Mouse (Mus musculus) stomach, postnatal 0 days (tissue): ENCODE measurements around the gene Tor2a. TPM values are rescaled to one million over a fixed set of nuclear protein-coding genes. Genes with fewer than 3 reads are reported as not detected.

ENCODE experiments used
- ATAC-seq: fragments of 200-750 bp; cut with Nextera tagmentation; 2 replicates; pipeline ENCODE4 v1.8.0; 2017; ENCODE audit not compliant: low FRiP score, low TSS enrichment
- DNase-seq: peaks from one replicate; pipeline ENCODE4 v3.0.0-alpha.2; 2016; ENCODE audit warnings: low spot score
- H3K27ac ChIP-seq: fragments of 300-500 bp; sonication (generic); replicated peaks from 2 replicates; pipeline ENCODE4 v1.5.1; 2014; ENCODE audit warnings: mild to moderate bottlenecking, control low read depth
- H3K27me3 ChIP-seq: fragments of 300-500 bp; sonication (generic); 2 replicates; pipeline ENCODE4 v1.6.1; 2014; ENCODE audit warnings: low read length; ENCODE audit not compliant: control insufficient read depth, insufficient read depth
- H3K36me3 ChIP-seq: fragments of 300-500 bp; sonication (generic); 2 replicates; pipeline ENCODE4 v1.6.1; 2014; ENCODE audit warnings: low read length, mixed read lengths; ENCODE audit not compliant: control insufficient read depth, insufficient read depth
- H3K4me1 ChIP-seq: fragments of 300-500 bp; sonication (generic); replicated peaks from 2 replicates; pipeline ENCODE4 v1.6.1; 2014; ENCODE audit warnings: antibody characterized with exemption; ENCODE audit not compliant: control insufficient read depth, insufficient read depth
- H3K4me2 ChIP-seq: fragments of 300-500 bp; sonication (generic); replicated peaks from 2 replicates; pipeline ENCODE4 v1.6.1; 2014; ENCODE audit warnings: low read depth, mild to moderate bottlenecking, control low read depth, moderate library complexity
- H3K4me3 ChIP-seq: fragments of 300-500 bp; sonication (generic); 2 replicates; pipeline ENCODE4 v1.5.1; 2014; ENCODE audit warnings: low read depth, low read length, control low read depth
- H3K9ac ChIP-seq: fragments of 300-500 bp; sonication (generic); 2 replicates; pipeline ENCODE4 v1.6.1; 2014; ENCODE audit warnings: mild to moderate bottlenecking, low read length, control low read depth, mixed read lengths
- H3K9me3 ChIP-seq: fragments of 300-500 bp; sonication (generic); 2 replicates; pipeline ENCODE4 v1.6.1; 2016; ENCODE audit warnings: low read length; ENCODE audit not compliant: control insufficient read depth
- CTCF ChIP-seq: IDR thresholded peaks from 2 replicates; pipeline ENCODE4 v1.5.1; 2016; ENCODE audit warnings: antibody characterized with exemption, low read depth, mild to moderate bottlenecking, moderate library complexity
- EP300 ChIP-seq: optimal IDR thresholded peaks from 2 replicates; pipeline ENCODE3; 2016; ENCODE audit warnings: antibody characterized with exemption
- WGBS: fragments of 180-500 bp; shearing (Covaris S2); extraction: QIAGEN DNeasy Blood & Tissue Kit; methylation state at CpG from one replicate; pipeline ENCODE4 v1.1.7; 2014; 5-methylcytosine and 5-hydroxymethylcytosine counted together
- polyA plus RNA-seq: library from polyadenylated mRNA; unstranded; fragments of >200 nt; fragmentation: Nextera tagmentation; extraction: Ambion mirVana; gene quantifications from 2 replicates; pipeline ENCODE4 v1.2.1, GENCODE M21; 2015

The Tor2a gene
- polyA plus RNA-seq, 1 experiment from 2014 or later = 45.9 TPM

DNA sequence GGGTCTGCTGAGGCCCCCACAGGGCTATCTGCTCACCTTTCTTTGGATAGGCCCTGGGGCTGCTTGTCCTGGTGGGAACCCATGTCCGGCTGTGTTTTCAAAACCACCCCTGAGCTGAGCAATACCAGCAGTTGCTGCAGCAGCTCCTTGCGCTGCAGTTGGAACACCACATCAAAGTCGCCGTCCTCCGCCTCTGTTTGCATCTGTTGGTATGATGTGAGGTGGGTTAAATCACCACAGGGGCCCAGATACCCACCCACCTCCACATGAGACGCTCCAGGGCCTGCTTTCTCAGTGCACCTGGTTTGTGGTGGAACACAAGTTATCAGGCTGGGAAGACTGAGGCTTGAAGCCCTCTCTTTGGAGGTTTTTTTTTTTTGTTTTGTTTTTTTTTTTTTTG lies 21.0 kb downstream of the Tor2a start:
- ATAC-seq (no peak), DNase-seq (no peak)
- Histone ChIP-seq H3K9me3 (no peaks in the 10 kb centered on the region), H3K4me2 (no peak overlapping the region), H3K36me3 (no peaks in the 10 kb centered on the region), H3K4me1 (0 out of 2 replicates have a peak, but pooled peaks cover 4% of the 10 kb centered on the region), H3K4me3 (no peak overlapping the region), H3K9ac (no peak overlapping the region), H3K27me3 (no peaks in the 10 kb centered on the region), H3K27ac (no peak overlapping the region)
- WGBS = 91% methylated on average over 6 of the region's 6 CpGs
- no peak for TF ChIP-seq CTCF
- no peak for TF ChIP-seq EP300

DNA sequence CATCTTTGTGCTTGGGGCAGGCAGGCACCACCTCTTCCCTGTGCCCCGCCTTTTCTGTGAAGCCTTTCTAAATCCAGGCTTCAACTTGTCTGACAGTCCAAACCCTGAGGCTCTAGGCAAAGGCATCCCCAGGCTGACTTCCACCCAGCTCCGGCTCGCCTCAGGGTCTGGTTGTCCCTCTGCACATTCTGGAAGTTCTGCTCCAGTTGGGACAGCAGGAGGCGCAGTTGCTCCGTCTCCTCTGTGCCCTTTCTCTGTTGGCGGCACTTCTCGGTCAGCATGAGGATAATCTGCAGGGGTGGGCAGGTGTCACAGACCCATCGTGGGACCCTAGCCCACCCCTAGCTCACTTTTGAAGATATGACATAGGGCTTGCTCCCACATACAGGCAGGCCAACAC lies 22.1 kb downstream of the Tor2a start:
- 13% methylated on average over 8 of the region's 8 CpGs for WGBS
- H3K9ac ChIP-seq = no peak overlapping the region; the same call in 1 of the 2 replicates
- ATAC-seq = no peak
- no peak for TF ChIP-seq EP300
- peak; percentile 94 for TF ChIP-seq CTCF
- H3K36me3 ChIP-seq = no peaks in the 10 kb centered on the region
- H3K4me2 ChIP-seq = no peak overlapping the region
- H3K4me1 ChIP-seq = 0 out of 2 replicates have a peak, but pooled peaks cover 4% of the 10 kb centered on the region
- H3K9me3 ChIP-seq = no peaks in the 10 kb centered on the region
- no peaks in the 10 kb centered on the region for H3K27me3 ChIP-seq
- peak; percentile 81 for DNase-seq
- no peak overlapping the region for H3K27ac ChIP-seq
- no peak overlapping the region for H3K4me3 ChIP-seq

DNA sequence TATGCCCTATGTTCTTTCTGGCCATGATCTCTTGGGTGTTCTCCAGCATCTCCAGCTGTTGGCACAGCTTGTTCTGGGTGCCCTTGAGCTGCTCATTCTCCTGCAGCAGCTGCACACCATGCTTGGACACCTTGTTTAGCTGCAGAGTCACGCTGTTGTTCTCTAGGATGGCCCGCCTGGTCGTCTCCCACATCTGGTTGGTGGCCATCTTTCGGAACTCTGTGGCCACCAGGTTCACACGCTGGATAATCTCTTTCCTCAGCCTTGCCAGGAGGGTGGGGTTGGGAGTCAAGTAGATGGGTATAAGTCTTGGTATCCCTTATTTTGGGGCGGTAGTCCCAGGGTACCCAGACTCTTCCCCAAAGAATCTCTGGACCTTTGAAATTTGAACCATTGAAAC lies 22.7 kb downstream of the Tor2a start:
- ATAC-seq = no peak
- no peak overlapping the region for H3K27ac ChIP-seq
- no peaks in the 10 kb centered on the region for H3K9me3 ChIP-seq
- no peaks in the 10 kb centered on the region for H3K36me3 ChIP-seq
- no peak overlapping the region for H3K9ac ChIP-seq
- no peak overlapping the region for H3K4me3 ChIP-seq
- 89% methylated on average over 6 of the region's 6 CpGs for WGBS
- TF ChIP-seq EP300 (no peak), CTCF (no peak)
- H3K4me2 ChIP-seq = no peak overlapping the region
- no peaks in the 10 kb centered on the region for H3K27me3 ChIP-seq
- 0 out of 2 replicates have a peak, but pooled peaks cover 4% of the 10 kb centered on the region for H3K4me1 ChIP-seq
- DNase-seq = no peak

DNA sequence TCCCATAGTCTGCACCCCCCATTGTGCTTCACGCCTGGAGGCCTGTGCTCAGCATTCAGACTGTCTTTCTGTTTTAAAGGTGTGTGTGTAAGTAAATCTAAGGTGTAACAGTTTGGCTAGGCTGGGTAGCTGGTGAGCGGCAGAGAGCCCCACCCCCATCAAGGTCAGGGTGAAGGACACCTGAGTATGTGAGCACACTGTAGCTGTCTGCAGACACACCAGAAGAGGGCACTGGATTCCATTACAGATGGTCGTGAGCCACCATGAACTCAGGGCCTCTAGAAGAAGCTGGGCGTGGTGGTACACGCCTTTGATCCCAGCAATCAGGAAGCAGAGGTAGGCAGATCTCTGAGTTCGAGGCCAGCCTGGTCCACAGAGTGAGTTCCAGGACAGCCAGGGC lies 24.7 kb downstream of the Tor2a start:
- H3K27ac ChIP-seq = no peak overlapping the region
- H3K9me3 ChIP-seq = no peaks in the 10 kb centered on the region
- DNase-seq = no peak
- H3K27me3 ChIP-seq = no peaks in the 10 kb centered on the region
- no peaks in the 10 kb centered on the region for H3K36me3 ChIP-seq
- no peak for TF ChIP-seq EP300
- peak; percentile 14; the same call in 1 of the 2 replicates for TF ChIP-seq CTCF
- H3K4me2 ChIP-seq = no peak overlapping the region
- H3K4me3 ChIP-seq = no peak overlapping the region
- no peaks in the 10 kb centered on the region for H3K4me1 ChIP-seq
- no peak overlapping the region for H3K9ac ChIP-seq
- ATAC-seq = no peak
- 71% methylated on average over 6 of the region's 6 CpGs for WGBS

DNA sequence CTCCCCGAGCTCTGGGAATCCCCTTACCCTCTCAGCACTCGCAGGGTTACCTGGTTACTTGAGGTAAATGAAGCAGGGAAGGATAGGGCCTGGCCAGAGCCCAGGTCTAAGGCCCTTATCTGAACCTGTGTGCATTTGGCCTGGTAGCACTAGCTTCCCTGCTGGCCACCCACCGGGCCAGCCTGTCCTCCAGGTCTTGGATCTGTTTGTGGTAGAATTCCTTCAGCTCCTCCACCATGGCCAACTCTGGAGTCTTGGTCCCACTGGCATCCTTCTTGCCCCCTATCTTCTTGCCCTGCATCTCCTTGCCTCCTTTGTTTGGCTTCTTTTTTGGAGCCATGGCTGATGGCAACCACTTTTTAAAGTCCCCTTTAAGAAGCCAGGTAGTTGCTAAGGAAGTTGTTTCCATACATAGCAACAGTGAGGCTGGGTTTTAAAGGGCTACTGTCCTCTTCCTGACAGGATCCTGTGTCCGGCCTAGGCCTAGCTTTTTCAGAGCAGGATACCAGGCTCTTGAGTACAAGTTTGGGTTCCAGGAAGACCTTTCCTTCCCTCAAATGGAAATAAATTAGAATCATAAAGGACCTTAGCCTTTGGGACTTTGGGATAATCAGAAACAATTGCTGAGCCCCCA lies 27.1 kb downstream of the Tor2a start, which contains the start of gene Cfap157:
Cfap157 (minus strand) TSS at position 381 of the 634 bp plus-strand sequence.
- 57% methylated on average over 4 of the region's 4 CpGs for WGBS
- 0 out of 2 replicates have a peak within 1 kb of the TSS, but pooled peaks have one; percentile 5 for H3K4me2 ChIP-seq
- no peaks in the 10 kb centered on the region for H3K9me3 ChIP-seq
- ATAC-seq = peak; percentile 51; the same call in 1 of the 2 replicates
- no peaks in the 10 kb centered on the region for H3K27me3 ChIP-seq
- no peaks in the 10 kb centered on the region for H3K4me1 ChIP-seq
- no peak within 1 kb of the TSS for H3K9ac ChIP-seq
- TF ChIP-seq CTCF = no peak
- TF ChIP-seq EP300 = no peak
- no peaks in the 10 kb centered on the region for H3K36me3 ChIP-seq
- H3K4me3 ChIP-seq = no peak within 1 kb of the TSS
- DNase-seq = no peak
- no peak within 1 kb of the TSS for H3K27ac ChIP-seq

DNA sequence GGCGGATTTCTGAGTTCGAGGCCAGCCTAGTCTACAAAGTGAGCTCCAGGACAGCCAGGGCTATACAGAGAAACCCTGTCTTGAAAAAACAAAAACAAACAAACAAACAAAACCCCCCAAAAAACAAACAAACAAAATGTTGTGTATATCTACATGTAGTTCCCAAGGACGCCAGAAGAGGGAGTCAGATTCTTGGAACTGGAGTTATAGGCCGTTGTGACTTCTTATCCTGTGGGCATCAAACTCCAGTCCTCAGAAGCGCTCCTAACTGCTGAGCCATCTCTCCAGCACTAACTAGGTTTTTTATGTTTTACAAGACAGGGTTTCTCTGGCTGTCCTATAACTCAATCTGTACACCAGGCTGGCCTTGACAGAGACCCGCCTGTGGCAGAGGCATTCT lies 30.1 kb downstream of the Tor2a start:
- 63% methylated on average over 6 of the region's 6 CpGs for WGBS
- Histone ChIP-seq H3K27ac (no peak overlapping the region), H3K4me1 (no peaks in the 10 kb centered on the region), H3K9me3 (no peaks in the 10 kb centered on the region), H3K4me3 (no peak overlapping the region), H3K36me3 (no peaks in the 10 kb centered on the region), H3K9ac (no peak overlapping the region), H3K4me2 (no peak overlapping the region), H3K27me3 (no peaks in the 10 kb centered on the region)
- DNase-seq (no peak), ATAC-seq (no peak)
- TF ChIP-seq EP300 (no peak), CTCF (peak; percentile 65)
